Mouse (Mus musculus) adrenal gland, postnatal 14 days (tissue): ENCODE measurements around the gene Junb. TPM values are rescaled to one million over a fixed set of nuclear protein-coding genes. Genes with fewer than 3 reads are reported as not detected.

Source experiments
- DNase-seq: peaks from one replicate; pipeline ENCODE4 v3.0.0; 2021; ENCODE audit warnings: mixed read lengths
- total RNA-seq: library from RNA; stranded (reverse); gene quantifications from 2 replicates; pipeline ENCODE4 v1.2.3, GENCODE M21; 2021

Gene Junb
- total RNA-seq, 1 experiment from 2014 or later: 211 TPM

DNA sequence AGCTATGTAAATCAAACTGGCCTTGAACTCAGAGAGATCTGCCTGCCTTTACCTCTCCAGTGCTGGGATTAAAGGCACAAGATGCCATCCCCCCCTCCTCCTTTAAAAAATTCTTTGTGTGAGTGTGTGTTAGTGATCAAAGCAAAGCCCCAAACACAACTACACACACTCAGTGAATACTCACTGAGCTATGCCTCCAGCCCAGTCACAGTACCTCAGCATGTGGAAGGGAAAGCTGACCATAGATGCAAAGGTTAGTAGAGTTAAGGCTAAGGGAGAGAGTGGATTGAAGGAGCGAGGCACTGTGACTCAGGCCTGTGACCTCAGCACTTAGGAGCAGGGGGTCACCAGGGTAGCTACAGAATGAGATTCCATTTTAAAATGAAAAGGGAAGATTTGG is 5.4 kb downstream of the Junb start:
- DNase-seq: no peak

DNA sequence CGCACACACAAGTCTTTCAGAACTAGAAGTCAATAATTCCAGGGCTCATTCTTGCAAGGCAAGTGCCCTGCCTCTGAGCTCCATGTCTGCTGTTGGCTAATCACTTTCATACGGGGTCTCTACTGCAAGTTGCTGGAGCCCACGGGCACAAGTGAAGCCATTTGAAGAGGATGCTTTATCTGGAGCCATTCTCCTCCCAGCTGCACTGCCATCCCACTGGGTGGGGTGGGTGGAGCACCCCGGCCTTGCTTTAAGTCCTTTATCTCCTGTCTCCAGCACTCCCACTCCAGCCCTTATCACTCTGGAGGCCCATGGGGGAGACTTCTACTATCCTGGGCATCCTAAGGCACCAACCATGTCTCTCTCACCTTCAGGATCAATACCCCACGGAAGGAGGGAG is 7.6 kb downstream of the Junb start:
- DNase-seq: no peak

GRCm38 (mm10) chr8:84970135-84970790 is 8.3 kb downstream of the Junb start:
- DNase-seq: no peak

GRCm38 (mm10) chr8:84969241-84970134 is 9.0 kb downstream of the Junb start, which contains the start of the genes Gm49661, Prdx2 and Rnaseh2a:
Gm49661 (minus strand) TSS chr8:84969433.
Prdx2 (plus strand) TSS chr8:84969587.
Rnaseh2a (minus strand) TSS chr8:84969767.
- peak; percentile 90 for DNase-seq

GRCm38 (mm10) chr8:84968650-84969049 is 9.9 kb downstream of the Junb start:
- DNase-seq: no peak

GRCm38 (mm10) chr8:84967532-84968304 is 10.8 kb downstream of the Junb start:
- peak; percentile 46 for DNase-seq

GRCm38 (mm10) chr8:84966603-84967002 is 11.9 kb downstream of the Junb start:
- DNase-seq: peak; percentile 73

DNA sequence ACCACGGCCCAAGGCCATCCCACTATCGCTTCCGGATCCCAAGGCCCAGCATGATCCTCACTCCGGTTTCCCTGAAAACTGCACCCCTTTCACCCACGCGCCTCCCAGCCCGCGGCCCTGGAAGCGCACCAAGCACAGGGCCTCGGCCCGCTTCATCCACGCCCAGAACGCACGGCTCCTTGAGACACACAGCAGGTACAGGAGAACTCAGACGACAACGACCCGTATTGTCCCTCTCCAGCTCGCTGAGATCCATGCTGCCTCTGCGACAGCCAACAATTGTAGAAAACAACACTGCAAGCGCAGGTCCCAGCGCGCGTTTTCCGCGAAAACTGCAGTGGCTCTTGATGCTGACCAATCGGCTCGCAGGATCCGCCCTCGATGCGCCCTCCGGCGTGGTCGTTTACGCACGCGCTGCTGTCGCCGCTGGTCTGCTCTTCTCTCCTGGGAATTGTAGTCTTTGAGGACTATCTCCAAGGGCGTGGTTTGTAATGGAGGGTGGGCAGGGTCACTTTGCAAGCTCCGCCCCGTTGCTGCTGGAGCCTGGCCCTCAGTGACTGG is 12.7 kb downstream of the Junb start:
- peak; percentile 96 for DNase-seq

DNA sequence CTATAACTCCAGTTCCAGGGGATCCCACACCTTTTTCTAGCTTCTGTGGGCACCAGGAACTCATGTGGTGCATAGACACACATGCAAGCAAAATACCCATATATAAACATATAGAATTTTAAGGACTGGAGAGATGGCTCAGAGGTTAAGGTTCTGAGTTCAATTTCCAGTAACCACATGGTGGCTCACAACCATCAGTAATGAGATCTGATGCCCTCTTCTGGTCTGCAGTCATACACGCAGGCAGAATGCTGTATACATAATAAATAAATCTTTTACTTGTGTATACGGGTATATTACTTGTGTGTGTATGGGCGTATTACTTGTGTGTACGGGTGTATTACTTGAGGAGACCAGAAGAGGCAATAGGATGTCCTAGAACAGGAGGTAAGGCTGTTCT is 14.6 kb downstream of the Junb start:
- DNase-seq: no peak

- peak; percentile 84 for DNase-seq
Observed at GRCm38 (mm10) chr8:84959811-84960210, 18.7 kb downstream of the Junb start.

DNA sequence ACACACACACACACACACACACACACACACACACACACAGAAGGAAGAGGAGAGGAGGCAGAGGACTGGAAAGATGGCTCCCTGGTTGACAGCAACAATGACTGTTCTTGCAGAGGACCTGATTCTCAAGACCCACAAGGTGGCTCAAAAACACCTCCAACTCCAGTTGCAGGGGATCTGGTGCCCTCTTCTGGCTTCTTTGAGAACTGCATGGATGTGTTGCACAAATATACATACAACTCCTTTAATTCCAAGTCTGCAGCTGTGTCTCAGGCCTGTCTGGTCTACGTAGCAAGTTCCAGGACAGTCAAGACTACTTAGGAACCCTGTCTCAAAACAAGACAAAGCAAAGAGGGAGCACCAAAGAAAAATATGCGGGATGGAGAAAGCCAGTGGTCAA is 21.8 kb downstream of the Junb start:
- DNase-seq: peak; percentile 81

DNA sequence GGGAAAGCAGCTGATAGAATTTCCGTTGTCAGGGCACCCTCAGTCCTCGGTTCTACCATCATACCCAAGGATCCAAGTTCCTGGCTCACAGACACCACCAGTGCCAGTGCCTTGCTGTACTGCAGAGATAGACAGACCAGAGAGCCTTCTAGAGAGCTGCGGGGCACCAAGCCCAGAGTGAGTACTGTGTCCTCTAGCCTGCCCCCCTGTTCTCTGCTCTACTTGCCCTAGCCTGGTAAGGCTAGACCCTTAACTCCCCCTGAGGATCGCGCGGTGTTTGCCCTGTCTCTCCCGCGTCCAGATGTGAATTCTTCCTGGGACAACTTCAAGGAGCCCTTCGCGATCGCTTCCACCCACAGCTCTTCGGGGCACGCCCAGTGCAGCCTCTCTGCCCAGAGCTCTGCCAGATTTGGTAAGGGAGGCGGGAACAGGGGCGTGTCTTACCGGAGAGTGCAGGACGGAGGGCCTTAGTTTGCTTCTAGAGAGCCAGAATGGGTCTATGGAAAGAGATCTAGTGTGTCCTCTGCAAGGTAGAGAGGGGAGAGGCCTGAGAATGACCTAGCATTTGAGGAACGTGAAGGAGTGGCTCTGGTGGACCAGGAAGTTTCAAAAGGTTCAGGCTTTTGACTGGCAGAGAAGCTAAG is 25.8 kb downstream of the Junb start:
- peak; percentile 80 for DNase-seq

DNA sequence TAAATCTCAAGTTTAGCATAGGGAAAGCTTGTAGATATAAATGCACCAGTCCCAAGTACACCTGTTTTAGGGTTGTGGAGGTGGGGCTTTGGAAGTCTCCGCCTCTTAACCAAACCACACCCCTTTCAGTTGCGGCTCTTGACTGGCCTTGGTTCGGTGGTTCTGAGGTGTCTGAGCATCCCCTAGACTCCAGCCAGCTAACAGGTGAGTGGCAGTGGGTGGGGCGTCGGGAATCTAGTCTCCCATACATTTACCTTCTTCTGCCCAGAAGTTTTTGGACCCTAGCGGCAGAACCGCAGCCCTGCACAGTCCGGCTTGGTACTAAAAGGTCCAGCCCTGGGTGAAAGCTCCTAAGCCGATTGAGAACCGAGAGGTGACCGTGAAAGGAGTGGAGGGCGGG is 28.8 kb downstream of the Junb start:
- DNase-seq: no peak

GRCm38 (mm10) chr8:84947241-84947545 is 31.3 kb downstream of the Junb start:
- peak; percentile 62 for DNase-seq

DNA sequence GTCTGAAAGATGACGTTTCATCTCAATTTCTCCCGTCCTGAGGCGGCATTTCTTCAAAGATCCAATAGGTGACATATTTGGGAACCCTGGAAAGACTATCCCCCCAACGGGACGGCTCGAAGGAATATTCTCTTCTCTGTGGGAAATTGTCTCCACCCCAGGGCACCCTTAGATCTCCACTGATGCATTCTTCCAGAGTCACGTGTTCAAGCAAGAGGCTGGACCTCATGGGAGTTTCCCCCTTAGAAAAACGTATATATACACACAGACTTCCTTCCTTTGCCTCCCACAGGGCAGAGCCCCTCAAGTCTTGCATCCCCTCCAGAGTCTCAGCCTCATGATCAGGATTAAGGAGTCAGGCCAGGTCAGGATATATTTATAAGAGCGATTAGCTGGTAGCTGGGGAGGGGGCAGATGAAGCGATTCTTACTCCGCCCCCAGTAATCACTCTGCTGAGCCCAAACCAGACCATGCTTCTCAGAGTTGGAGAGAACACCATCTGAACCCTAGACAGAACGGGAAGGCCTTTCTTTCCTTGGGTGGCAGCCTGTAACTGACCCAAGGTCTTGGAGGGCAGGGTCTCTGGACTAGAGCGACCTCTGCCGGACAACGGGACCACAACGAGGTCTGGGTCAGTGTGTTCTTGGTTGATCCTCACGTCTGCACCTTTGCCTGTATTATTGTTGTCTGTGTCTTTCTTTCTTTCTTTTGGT is 31.8 kb downstream of the Junb start, which contains the start of gene Rtbdn:
Gene Rtbdn, plus strand, starts transcription at position 464 of the 713 bp plus-strand sequence.
- DNase-seq: no peak

- DNase-seq: peak; percentile 22
Observed at GRCm38 (mm10) chr8:84945633-84946527, 32.6 kb downstream of the Junb start.

GRCm38 (mm10) chr8:84945235-84945632 is 33.3 kb downstream of the Junb start:
- no peak for DNase-seq

DNA sequence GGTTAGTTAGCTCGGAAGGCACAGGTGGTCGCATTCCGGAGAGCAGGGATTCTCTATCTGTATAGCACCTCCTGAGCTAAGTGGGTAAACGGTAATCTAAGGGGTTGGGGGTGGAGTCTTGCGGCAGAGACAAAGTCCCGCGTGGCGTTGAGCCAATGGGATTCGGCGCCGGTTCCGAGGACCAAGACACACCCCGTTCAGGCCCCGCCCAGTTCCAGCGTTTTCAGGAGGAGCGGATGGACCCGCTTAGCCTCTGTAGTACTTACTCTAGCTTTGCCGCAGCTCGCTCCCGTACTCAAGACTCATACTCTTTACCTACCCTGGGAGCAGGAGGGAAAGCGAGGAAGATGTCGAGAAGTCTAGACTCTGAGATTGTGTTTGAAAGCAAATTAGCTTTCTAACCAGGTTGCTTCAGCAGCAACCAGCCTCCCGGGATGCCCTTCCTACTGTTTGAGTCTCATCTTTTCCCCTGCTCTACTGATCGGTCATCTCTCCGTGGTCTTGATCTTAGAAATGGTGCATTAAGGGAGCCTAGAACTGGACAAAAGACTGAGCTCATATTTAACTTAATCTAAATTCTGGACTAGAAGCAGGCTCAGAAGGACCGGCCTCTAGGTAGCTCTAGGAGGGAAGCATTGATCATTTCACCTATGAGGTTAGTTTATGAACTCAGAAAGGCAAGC is 33.9 kb downstream of the Junb start:
- DNase-seq: peak; percentile 65

- DNase-seq: no peak
Observed at GRCm38 (mm10) chr8:84943699-84944098, 34.8 kb downstream of the Junb start.
